Mouse (Mus musculus): Measurements from ENCODE around the gene Cd59b.

The Cd59b gene

GRCm38 (mm10) chr2:104119097-104119496 is 49.4 kb downstream of the Cd59b start:
- DNase-seq (ENCODE audit: low read depth), result no peak

- no peak for DNase-seq (ENCODE audit: low read depth)
Observed at GRCm38 (mm10) chr2:104120312-104120711, 50.7 kb downstream of the Cd59b start.

DNA sequence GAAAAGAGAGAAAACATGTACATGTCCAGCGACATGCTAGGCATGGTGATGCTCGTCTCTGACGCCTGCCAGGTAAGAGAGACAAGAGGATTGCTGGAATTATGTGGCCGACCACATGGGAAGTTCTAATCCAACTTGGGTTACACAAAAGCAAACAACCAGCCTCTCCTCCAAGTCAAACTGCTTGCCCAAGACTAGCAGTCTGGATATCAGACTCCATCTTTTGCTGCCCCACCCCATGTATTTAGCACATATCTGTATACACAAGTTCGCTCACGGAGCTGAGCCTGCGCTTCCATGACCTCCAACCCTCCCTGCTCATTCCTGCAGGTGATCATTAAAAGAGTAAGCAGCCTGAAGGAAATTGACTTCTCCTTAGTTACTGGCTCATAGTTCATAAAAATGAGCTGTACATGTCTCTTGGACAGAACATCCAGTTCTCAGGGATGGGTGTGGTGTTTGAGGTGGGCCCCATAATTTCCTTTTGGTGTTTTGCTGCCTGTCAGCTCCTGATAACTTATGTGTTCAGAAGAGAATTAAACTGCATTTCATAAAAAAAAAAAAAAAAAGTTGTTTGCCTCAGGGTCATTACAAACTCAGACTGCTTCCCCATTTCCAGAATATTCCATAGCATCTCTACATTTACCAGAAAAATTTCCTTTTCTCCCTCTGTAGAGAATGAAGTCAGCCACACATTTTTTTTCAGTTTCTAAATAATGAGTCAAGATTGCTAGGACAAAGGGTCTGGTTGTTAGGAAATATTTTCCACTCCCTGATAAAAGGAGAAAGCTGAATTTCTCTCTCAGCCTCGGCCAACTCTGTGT is 52.2 kb downstream of the Cd59b start:
- DNase-seq (ENCODE audit: low read depth), result no peak

GRCm38 (mm10) chr2:104122505-104123378 is 53.1 kb downstream of the Cd59b start, which contains the start of gene A930018P22Rik:
Gene A930018P22Rik (plus strand): TSS chr2:104122769.
- DNase-seq (ENCODE audit: low read depth), result peak; percentile 63

GRCm38 (mm10) chr2:104123540-104123939 is 53.9 kb downstream of the Cd59b start:
- DNase-seq (ENCODE audit: low read depth), result no peak

GRCm38 (mm10) chr2:104124071-104124470 is 54.4 kb downstream of the Cd59b start:
- no peak for DNase-seq (ENCODE audit: low read depth)

GRCm38 (mm10) chr2:104128803-104129531 is 59.3 kb downstream of the Cd59b start:
- no peak for DNase-seq (ENCODE audit: low read depth)

DNA sequence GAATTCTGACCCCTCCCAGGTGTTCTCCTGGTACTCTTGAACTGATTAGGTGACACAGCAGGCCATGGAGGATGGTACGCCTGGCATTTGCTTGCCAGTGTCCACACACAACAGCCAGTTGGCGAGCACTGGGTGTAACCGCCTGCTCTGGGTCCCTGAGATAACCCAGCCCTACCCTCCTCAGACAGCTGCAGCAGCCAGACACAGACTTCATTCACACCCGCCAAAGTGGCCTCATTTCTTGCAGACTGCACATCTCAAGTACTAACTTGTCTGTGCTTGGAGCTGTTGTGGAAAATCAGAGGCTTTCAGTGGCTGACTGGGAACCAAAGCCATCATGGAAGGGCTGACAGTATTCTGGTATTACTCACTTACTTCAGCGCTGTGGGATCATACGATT is 60.5 kb downstream of the Cd59b start:
- DNase-seq (ENCODE audit: low read depth), result no peak

DNA sequence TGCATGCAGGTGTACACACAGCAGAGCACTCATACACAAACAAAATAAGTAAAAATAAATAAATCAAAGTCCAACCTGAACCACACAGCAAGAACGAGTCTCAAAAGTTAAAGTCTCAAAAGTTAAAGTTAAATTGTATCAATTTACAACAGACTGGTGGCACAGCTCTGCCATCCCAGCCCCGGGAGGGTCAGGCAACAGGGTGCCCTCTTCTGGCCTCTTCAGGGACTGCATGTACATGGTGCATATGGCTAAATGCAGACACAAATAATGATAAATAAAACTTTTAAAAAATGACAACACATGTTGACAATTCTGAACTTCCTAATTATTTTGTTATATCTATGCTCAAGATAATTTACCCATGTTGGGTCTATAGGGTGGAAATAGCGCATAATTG is 61.3 kb downstream of the Cd59b start:
- DNase-seq (ENCODE audit: low read depth), result no peak

- no peak for DNase-seq (ENCODE audit: low read depth)
Observed at GRCm38 (mm10) chr2:104132266-104132859, 62.7 kb downstream of the Cd59b start.

GRCm38 (mm10) chr2:104133042-104133810 is 63.6 kb downstream of the Cd59b start:
- no peak for DNase-seq (ENCODE audit: low read depth)

DNA sequence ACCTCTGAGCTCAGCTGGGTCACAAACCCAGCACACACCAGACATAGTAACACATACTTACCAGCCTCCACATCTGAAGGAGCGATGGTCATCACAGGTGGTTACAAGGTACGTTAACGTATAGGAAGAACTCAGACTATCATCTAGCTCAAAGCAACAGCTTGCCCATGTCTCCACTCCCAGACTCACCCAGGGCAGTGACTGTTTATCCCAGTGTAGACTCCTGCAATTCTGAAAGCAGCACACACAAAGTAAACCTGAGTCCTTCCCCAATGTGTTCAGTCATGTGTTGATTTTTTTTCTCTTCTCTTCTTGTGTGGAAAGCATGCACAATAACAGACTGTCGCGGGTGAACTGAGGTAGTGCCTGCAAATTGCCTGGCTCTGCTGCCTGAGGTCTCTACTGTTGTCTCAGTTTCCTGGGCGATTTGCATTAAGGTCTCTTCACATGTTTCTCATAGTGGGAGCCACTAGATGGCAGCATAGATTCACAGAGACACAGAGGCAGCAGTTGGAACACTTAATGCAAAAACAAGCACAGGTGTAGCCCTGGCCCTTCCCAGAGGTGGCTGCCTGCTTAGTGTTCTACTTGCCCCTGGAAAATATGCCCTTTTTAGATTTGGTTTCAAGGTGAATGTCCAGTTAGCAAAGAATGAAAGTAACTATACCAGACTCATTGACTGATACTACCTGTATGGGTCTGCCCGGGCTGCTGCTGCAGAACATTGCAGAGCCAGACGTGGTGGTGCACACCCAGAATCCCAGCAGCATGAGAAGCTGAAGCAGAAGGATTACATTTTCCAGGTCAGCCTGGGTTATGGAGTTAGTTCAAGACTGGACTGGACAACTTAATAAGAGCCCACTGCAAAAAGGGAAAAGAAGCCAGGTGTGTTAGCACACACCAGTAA is 64.8 kb downstream of the Cd59b start:
- DNase-seq (ENCODE audit: low read depth), result no peak

- no peak for DNase-seq (ENCODE audit: low read depth)
Observed at GRCm38 (mm10) chr2:104135920-104136319, 66.3 kb downstream of the Cd59b start.

Measured in fibroblast of lung, adult 2 months (primary cell).